Mouse (Mus musculus): ENCODE measurements around the gene Gm3250. TPM values are rescaled to one million over a fixed set of nuclear protein-coding genes. Genes with fewer than 3 reads are reported as not detected.

Gene Gm3250
- polyA plus RNA-seq (2012; rRNA removed): not detected in 2 replicates

GRCm38 (mm10) chr10:77782442-77782841 is at the start of gene Gm3250:
Gene Gm3250 (minus strand): TSS chr10:77782542.

GRCm38 (mm10) chr10:77826951-77827350 is 44.6 kb upstream of the Gm3250 start, which contains the start of gene Krtap10-4:
Gene Krtap10-4 (minus strand): TSS chr10:77827095.

GRCm38 (mm10) chr10:77814382-77814781 is 32.0 kb upstream of the Gm3250 start, which contains the start of gene Gm2696:
Gene Gm2696 (plus strand): TSS chr10:77814682.

GRCm38 (mm10) chr10:77811743-77812142 is 29.4 kb upstream of the Gm3250 start, which contains the start of gene Gm9507:
Gene Gm9507 (minus strand): TSS chr10:77811843.

GRCm38 (mm10) chr10:77798921-77799508 is 16.7 kb upstream of the Gm3250 start, which contains the start of gene Gm19668:
Gene Gm19668 (minus strand): TSS chr10:77799133.

GRCm38 (mm10) chr10:77794976-77795375 is 12.6 kb upstream of the Gm3250 start, which contains the start of gene Gm9639:
Gene Gm9639 (minus strand): TSS chr10:77795076.

GRCm38 (mm10) chr10:77787876-77788275 is 5.5 kb upstream of the Gm3250 start, which contains the start of gene Gm7137:
Gene Gm7137 (minus strand): TSS chr10:77788200.

GRCm38 (mm10) chr10:77776844-77777243 is 5.5 kb downstream of the Gm3250 start, which contains the start of gene Gm7138:
Gene Gm7138 (minus strand): TSS chr10:77776944.

GRCm38 (mm10) chr10:77771225-77771624 is 11.1 kb downstream of the Gm3250 start, which contains the start of gene Gm3238:
Gene Gm3238 (minus strand): TSS chr10:77771325.

GRCm38 (mm10) chr10:77759582-77759981 is 22.8 kb downstream of the Gm3250 start, which contains the start of gene Gm3233:
Gene Gm3233 (minus strand): TSS chr10:77759682.

GRCm38 (mm10) chr10:77751254-77751653 is 31.1 kb downstream of the Gm3250 start, which contains the start of gene Gm9736:
Gene Gm9736 (minus strand): TSS chr10:77751354.

GRCm38 (mm10) chr10:77741924-77742688 is 40.2 kb downstream of the Gm3250 start, which contains the start of gene Gm18596:
Gene Gm18596 (minus strand): TSS chr10:77742638.

Other genes starting within 250 kb of the Gm3250 start
- 75.2 and 76.7 TPM in 2 replicates for gene Pttg1ip, start 200.8 kb downstream of the Gm3250 start, polyA plus RNA-seq (2012; rRNA removed)
- 432 and 449 TPM in 2 replicates for gene Sumo3, start 176.4 kb downstream of the Gm3250 start, polyA plus RNA-seq (2012; rRNA removed)
- gene Gm49325, start 176.3 kb downstream of the Gm3250 start, polyA plus RNA-seq (2012; rRNA removed): 42.7 TPM in 1 of 2 replicates, not detected in the other
- 46.0 and 46.8 TPM in 2 replicates for gene Ube2g2, start 160.3 kb downstream of the Gm3250 start, polyA plus RNA-seq (2012; rRNA removed)
- 0.92 and 1.3 TPM in 2 replicates for gene Tspear, start 96.0 kb downstream of the Gm3250 start, polyA plus RNA-seq (2012; rRNA removed)
- gene Gm19402, start 91.8 kb downstream of the Gm3250 start, polyA plus RNA-seq (2012; rRNA removed): not detected in 2 replicates
- gene Gm9508, start 85.3 kb downstream of the Gm3250 start, polyA plus RNA-seq (2012; rRNA removed): not detected in 2 replicates
- not detected in 2 replicates for gene Gm10272, start 75.9 kb downstream of the Gm3250 start, polyA plus RNA-seq (2012; rRNA removed)
- gene Gm10024, start 71.1 kb downstream of the Gm3250 start, polyA plus RNA-seq (2012; rRNA removed): not detected in 2 replicates
- not detected in 2 replicates for gene Gm10142, start 66.7 kb downstream of the Gm3250 start, polyA plus RNA-seq (2012; rRNA removed)
- not detected in 2 replicates for gene Krtap12-1, start 61.9 kb downstream of the Gm3250 start, polyA plus RNA-seq (2012; rRNA removed)
- not detected in 2 replicates for gene Gm10100, start 56.1 kb downstream of the Gm3250 start, polyA plus RNA-seq (2012; rRNA removed)
- not detected in 2 replicates for gene Gm18596, start 39.9 kb downstream of the Gm3250 start, polyA plus RNA-seq (2012; rRNA removed)
- gene Gm9736, start 31.2 kb downstream of the Gm3250 start, polyA plus RNA-seq (2012; rRNA removed): not detected in 2 replicates
- gene Gm3233, start 22.9 kb downstream of the Gm3250 start, polyA plus RNA-seq (2012; rRNA removed): not detected in 2 replicates
- not detected in 2 replicates for gene Gm3238, start 11.2 kb downstream of the Gm3250 start, polyA plus RNA-seq (2012; rRNA removed)
- gene Gm7138, start 5.6 kb downstream of the Gm3250 start, polyA plus RNA-seq (2012; rRNA removed): not detected in 2 replicates
- gene Gm7137, start 5.7 kb upstream of the Gm3250 start, polyA plus RNA-seq (2012; rRNA removed): not detected in 2 replicates
- gene Gm9639, start 12.5 kb upstream of the Gm3250 start, polyA plus RNA-seq (2012; rRNA removed): not detected in 2 replicates
- not detected in 2 replicates for gene Gm19668, start 16.6 kb upstream of the Gm3250 start, polyA plus RNA-seq (2012; rRNA removed)
- gene Gm9507, start 29.3 kb upstream of the Gm3250 start, polyA plus RNA-seq (2012; rRNA removed): 0.09 TPM in 1 of 2 replicates, not detected in the other
- not detected in 2 replicates for gene Gm2696, start 32.1 kb upstream of the Gm3250 start, polyA plus RNA-seq (2012; rRNA removed)
- not detected in 2 replicates for gene Krtap10-4, start 44.6 kb upstream of the Gm3250 start, polyA plus RNA-seq (2012; rRNA removed)
- gene Krtap10-10, start 53.4 kb upstream of the Gm3250 start, polyA plus RNA-seq (2012; rRNA removed): not detected in 2 replicates
- not detected in 2 replicates for gene Gm36176, start 64.3 kb upstream of the Gm3250 start, polyA plus RNA-seq (2012; rRNA removed)
- gene Gm10318, start 70.3 kb upstream of the Gm3250 start, polyA plus RNA-seq (2012; rRNA removed): not detected in 2 replicates
- not detected in 2 replicates for gene Gm3285, start 79.4 kb upstream of the Gm3250 start, polyA plus RNA-seq (2012; rRNA removed)
- gene Lrrc3, start 120.0 kb upstream of the Gm3250 start, polyA plus RNA-seq (2012; rRNA removed): 19.3 and 20.3 TPM in 2 replicates
- gene Trpm2, start 188.0 kb upstream of the Gm3250 start, polyA plus RNA-seq (2012; rRNA removed): 12.8 and 13.4 TPM in 2 replicates
- 66.5 and 68.2 TPM in 2 replicates for gene 1810043G02Rik, start 196.0 kb upstream of the Gm3250 start, polyA plus RNA-seq (2012; rRNA removed)
- gene Pfkl, start 227.5 kb upstream of the Gm3250 start, polyA plus RNA-seq (2012; rRNA removed): 159 and 175 TPM in 2 replicates

All from central nervous system, embryonic 18 days (tissue).